Mouse (Mus musculus): ENCODE measurements at regions not wholly inside any gene's neighbourhood (a gene's known extent, or its start where the extent isn't known, plus 50 kb on each side); places are given as distances from the start of the nearest gene placed in this dataset.

DNA sequence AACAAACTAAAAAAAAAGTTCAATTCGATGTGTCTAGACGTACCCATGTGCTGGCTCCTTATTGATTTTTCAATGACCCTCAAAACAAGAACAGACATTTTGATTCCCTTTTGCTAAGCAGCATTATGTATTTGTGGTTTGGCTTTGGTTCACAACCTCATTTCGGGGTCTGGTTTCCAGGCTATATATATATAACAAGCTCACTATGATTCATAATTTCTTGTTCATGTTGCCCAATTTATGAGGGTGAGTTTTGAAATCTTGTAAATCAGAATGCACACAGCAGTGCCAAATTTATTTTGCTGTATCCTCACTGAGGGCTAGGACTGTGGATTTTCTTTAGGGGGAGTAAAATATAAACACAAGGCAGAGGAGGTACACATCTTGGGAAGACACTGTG lies 177.0 kb downstream of the Calcrl start:
- TF ChIP-seq GATA1 (IDR thresholded peaks at IDR 0.05; ENCODE audit: borderline replicate concordance, low read length) (no peak), FLI1 (IDR thresholded peaks at IDR 0.05; ENCODE audit: low read length) (no peak)

All from megakaryocyte, embryonic 14.5 days (primary cell).